Mouse (Mus musculus) induced T-regulatory cell, adult 2 months (primary cell): ENCODE data around the gene Gm11213.

ENCODE experiments used
- DNase-seq: peaks from one replicate; pipeline ENCODE4 v3.0.0-alpha.2; 2012; ENCODE audit warnings: low read depth

The Gm11213 gene

DNA sequence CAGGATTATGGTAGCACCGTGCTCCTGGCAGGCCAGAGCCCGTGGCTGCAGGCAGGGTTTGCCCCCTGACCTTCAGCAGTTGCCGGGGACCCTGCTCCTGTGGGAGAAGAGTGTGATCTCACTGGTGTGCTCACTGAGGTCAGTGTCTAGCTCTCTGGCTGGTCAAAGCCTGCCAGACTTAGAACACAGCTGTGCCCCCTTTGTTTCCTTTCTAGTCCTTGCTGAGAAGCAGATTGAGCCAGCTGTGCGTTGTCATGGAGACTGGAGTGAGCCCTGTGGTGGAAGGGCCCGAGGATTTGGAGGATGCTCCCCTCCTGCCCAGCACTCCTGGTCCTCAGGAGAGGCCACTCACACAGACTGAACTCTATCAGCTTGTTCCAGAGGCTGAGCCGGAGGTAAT lies 25.0 kb downstream of the Gm11213 start:
- no peak for DNase-seq

DNA sequence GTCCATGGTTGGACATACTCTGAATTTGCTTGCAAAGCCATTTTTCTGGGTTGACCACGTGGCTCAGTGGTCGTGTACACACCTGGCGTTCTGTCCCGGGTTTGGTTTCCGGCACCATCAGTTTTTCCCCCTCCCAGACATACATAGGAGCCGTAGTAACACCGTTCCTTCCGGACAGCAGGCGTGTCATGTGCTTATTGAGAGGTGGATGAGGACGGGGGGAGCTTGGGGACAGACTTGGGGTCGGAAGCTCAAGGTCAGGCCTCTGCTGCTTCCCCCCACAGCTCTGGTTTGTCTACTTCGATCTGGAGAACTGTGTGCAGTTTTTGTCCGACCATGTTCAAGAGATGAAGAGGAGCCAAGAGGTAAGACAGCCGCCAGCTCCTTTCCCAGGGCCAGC lies 25.4 kb downstream of the Gm11213 start:
- DNase-seq = no peak

DNA sequence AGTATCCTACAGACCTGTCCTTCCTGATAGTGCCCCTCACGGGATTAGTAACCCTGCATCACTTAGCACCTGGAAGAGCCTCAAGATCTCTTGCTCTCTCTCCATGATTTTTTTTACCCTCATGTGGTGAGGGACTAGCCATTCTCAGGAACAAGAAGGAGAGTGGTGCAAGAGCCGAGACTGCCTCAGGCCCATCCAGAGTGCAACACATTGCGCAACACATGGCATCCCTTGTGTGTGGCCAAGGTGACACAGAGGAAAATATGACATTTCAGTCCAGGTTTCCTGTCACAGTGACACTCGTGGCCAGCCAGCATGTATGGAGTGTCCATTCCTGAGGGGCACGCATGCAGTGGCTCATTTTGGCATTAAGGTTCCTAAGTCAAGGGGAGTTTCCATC lies 32.4 kb downstream of the Gm11213 start:
- no peak for DNase-seq

- no peak for DNase-seq
These were observed 34.8 kb downstream of the Gm11213 start for GRCm38 (mm10) chr4:63570208-63570781.

DNA sequence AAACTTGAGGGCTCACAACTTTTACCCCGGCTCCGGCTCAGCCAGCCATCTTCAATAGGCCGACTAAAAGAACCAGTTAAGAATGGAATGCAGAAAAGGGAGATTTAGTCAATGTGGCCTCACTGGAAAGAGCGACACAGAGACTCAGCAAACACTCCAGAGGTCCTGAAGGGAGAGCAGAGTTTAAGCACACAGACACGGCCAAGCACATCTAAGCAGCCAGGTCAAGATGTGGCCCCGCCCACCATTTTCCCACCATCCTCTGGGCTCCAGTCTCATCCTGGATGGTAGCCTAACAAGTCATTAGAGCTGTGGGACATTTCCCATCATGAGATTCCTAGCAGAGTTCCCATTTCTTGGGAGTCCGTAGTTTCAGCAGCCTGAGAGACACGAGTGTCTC lies 35.7 kb downstream of the Gm11213 start:
- no peak for DNase-seq

- DNase-seq = no peak
These were observed 37.2 kb downstream of the Gm11213 start for GRCm38 (mm10) chr4:63567712-63568390.

DNA sequence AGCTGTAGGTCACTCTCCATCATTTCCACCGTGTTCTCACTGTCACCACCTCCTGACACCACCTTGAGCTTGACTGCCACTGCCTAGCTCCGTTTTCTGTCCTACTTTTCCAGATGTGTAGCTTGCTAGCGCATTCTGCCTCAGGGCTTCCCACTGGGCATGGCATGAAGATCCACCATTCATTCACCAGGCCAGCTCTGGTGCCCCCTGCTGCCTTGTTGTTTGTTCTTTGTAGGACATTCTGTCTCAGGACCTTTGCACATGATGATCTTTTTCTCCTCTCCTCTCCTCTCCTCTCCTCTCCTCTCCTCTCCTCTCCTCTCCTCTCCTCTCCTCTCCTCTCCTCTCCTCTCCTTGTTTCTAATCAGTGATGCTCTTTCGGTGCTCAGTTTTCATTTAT lies 42.3 kb downstream of the Gm11213 start:
- peak; percentile 44 for DNase-seq

DNA sequence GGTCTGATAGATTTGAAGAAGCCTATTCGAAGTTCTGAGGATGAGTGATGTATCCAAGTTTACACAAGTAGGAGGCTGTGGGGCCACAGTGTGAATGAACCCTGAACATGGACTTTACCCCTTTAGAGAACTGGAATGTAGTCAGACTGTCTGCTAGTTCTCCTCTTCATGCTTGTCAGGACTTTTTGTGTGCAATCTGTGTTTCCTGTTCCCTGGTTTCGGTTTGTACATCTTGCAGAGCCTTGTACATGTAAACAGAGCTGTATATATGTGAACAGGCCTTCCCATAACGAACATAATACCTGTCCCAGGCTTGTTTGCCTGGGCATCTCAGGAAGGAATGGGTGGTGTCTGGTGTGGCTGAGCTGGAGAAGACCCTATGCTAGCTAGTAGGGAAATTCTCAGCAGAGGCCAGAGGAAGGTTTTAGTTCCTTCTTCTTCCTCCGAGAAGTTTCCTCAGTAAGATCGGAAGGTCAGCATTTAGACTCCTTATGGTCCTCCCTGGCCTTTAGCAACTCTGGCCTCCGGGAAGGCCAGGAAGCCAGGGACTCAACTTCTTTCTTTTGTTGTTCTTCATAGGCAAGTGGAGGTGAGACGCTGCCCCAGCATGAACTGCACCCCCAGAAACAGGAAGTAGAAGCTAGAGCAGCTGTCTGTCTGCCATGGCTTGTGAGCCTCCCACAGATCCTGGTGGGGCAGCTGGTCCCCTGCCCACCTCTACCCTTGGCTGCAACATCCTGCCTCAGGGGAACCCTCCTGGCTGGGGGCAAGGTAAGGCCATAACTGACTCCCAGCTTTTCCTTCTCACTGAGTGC lies 43.0 kb downstream of the Gm11213 start:
- DNase-seq = peak; percentile 75

- no peak for DNase-seq
These were observed 45.0 kb downstream of the Gm11213 start for GRCm38 (mm10) chr4:63560079-63560478.

DNA sequence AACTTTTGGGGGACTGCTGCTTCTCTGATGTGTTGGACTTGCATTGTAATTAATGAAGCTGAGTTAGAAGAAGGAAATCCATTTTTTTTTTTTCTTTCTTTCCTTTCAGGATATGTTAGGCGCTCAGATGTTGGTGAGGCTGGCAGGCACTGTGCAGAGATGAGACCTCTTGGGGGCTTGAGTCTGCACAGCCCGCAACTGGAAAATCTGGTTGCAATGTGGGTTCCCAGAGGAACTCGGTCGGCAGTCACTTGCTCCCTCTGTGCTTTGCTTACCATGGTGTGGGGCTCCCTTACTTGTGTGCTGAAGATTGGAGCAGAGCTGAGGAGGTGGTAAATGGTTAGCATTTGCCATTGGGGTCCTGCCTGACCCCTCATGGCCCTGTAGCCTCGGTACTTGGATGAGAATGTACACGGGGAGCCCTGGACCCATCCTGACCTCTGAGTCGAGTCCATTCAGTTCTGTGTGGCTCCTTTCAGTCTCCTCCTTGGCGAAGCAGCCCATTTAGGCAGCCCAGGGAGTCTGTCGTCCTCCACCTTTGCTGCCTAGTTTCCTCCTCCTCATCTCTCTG lies 45.8 kb downstream of the Gm11213 start:
- no peak for DNase-seq

GRCm38 (mm10) chr4:63558407-63559081 lies 46.5 kb downstream of the Gm11213 start, which contains the start of gene Tmem268:
Gene Tmem268, plus strand, starts transcription at chr4:63558781.
- peak; percentile 88 for DNase-seq

DNA sequence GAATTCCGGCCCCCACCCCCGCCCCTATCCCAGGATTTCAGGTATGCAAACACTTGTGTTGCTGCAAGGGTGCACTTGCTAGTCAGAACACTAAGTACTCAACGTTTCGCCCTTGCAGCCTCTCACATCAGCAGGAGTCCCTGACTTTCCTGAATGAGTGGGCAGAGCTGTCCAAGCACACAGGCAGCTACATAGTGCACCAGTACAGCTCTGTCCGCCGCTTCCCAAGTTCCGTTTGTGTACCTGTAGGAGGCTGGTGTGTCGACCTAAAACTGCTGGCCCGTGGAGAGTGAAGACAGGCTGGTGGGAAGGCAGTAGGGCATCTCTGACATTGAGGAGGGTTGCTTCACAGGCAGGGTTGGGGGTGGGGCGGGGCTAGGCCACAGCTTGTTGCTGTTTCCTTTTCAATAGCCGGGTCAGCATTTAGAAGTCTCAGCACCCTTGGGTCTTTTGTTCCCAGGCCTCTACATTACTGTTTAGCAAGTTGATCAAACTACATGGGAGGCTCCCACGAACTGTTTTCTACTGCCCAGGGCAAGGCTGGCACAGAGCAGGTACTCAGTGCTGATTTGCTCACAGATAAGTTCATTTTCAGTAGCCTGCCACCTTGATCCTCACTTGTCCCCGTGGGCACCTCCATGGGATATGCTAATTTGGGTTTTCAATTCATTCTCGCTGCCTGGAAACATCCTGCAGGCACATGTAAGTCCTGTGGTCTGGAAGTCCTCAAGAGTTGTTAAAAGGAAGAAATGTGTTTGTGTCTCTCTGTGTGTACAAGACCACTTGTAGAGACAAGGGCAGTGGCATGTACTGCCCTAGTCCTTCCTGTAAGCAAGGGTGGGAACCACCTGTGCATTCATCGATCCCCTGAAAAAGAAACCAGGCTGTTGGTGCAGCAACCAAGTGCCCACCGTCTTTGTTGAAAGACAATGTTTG lies 47.7 kb downstream of the Gm11213 start:
- DNase-seq = peak; percentile 47

DNA sequence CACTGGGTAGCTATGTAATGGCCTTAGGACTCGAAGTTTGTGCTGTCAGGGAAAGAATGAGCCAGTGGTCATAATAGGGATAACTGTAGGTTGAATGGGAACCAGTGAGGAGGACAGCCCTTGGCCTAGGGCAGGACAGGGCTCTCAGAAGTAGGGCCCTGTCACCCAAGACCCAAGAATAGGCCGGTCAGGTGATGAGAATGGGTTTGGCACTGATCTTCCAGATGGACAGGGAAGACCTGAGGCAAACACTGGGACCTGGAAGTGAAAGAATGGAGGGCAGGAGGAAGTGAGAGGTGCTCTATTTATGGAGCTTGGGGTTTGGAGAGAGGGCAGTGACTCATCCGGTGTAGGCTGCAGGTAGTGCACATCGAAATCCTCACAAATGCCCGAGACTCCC lies 48.4 kb downstream of the Gm11213 start:
- DNase-seq = no peak

DNA sequence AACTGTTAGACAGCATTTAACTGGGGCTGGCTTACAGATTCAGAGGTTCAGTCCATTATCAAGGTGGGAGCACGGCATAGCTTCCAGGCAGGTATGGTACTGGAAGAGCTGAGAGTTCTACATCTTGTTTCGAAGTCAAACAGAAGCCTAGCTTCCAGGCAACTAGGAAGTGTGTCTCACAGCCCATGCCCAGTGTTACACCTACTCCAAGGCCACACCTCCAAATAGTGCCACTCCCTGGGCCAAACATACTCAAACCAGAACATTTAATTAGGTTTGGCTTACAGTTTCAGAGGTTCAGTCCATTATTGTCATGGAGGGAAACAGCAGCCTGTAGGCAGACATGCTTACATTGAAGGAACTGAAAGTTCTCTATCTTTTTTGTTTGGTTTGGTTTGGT lies 50.0 kb downstream of the Gm11213 start:
- DNase-seq = no peak

- DNase-seq = no peak
These were observed 50.4 kb downstream of the Gm11213 start for GRCm38 (mm10) chr4:63554616-63555015.

DNA sequence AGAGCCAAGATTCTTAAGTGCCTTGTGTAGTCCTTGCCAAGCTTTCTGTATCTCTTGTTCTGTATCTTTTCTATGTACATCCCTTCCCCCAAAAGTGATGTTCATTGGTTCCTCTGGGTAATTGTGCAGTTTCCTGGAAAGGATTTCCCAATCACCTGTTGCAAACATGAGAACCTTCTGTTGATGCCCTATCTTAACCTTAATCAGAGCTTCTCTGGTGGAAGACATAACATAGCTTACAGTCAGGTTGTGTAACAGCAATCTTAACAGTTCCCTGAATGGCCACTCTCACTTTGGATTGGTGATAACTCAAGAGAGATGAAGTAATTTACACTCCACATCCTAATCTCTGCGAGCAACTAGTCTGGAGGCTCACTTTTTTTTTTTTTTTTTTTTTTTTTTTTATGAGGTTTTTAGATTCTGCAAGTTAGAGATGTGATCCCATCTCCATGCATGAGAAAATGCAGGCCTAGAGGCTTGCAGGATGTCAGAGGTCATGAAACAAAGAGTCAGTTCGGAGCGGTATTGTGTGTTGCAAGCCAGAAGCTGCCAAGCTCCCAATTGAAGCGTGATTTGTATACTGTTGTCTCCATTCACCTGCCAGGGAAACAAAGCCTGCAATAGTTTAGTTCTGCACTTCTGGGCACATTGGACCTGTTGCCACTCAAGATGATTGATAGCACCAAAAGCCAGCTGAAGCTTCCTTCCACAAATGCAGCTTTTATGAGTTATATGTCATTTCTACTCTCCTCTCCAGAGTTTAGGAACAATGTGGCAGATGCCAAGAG lies 51.1 kb downstream of the Gm11213 start:
- no peak for DNase-seq

DNA sequence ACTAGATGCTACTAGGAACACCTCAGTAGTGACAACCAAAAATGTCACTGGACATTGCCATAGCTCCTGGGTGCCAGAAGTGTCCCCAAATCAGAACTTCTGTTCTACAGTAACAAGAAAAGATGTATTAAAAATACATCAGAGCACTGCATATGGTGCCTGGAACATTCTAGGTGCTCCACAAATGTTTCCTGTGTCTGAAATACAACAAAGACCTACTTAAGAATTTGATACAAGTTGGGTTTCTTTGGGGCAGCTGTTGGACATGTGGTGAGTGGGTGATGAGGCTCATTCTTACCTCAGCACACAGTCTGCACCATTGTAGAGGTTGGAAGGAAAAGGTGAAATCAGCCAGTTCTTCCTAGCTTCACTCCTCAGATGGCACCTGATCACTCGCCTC lies 52.2 kb downstream of the Gm11213 start:
- no peak for DNase-seq

DNA sequence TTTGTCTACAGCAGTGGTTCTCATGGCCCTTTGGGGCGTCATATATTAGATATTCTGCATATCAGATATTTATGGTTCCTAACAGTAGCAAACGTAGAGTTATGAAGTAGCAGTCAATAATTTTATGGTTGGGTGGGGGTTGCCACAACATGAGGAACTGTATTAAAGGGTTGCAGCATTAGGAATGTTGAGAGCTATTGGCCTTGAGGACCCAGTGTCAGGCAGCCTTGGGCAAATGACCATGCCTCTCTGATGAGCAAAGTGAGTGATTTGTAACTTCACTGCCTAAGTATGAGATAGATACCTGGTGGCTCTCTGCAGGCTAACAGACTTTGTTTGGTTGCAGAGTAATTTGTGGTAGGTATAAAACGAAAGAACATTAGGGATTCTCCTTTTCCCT lies 54.2 kb downstream of the Gm11213 start:
- DNase-seq = no peak

DNA sequence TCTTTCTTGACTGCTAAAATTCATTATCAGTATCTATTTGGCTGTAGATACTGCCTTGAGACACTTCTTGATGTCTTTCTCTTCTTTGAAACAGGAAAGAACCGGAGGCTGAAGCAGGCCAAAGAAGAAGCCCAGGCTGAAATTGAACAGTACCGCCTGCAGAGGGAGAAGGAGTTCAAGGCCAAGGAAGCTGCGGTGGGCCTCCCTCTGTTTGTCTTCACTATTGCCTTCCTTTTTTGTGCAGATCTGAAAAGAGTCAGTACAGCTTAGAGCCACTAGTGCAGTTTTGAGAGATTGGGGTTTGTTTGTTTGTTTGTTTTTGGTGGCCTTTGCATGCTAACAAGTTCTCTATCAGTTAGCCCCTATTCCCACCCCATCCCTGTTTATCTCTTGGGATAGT lies 56.6 kb downstream of the Gm11213 start:
- no peak for DNase-seq

- no peak for DNase-seq
These were observed 57.3 kb downstream of the Gm11213 start for GRCm38 (mm10) chr4:63547799-63548198.
